Mouse (Mus musculus): Measurements from ENCODE around the gene Gsk3b. TPM values are rescaled to one million over a fixed set of nuclear protein-coding genes. Genes with fewer than 3 reads are reported as not detected.

The Gsk3b gene
- polyA plus RNA-seq, 1 experiment from 2014 or later, result 49.9 TPM

DNA sequence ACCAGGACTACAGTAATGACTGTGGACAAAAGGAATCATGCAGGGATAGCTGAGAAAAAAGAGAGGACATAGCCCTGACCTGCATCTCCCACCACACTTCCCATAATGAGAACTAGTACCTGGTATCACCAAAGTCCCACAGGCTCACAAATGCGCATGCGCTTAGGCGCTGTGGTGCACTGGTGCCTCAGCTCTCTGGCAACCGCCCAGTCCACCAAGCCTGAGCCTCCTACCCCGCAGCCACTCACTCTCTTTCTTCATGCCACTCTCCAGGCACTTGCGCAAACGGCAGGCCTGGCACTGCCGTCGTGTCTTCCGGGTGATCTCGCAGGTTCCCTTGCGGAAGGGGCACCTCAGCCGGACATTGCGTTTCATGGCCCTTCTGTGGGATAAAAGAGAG is 165.2 kb downstream of the Gsk3b start:
- no peak overlapping the region for H3K9ac ChIP-seq (ENCODE audit: low read length)
- no peak overlapping the region for H3K4me2 ChIP-seq (ENCODE audit: low read length)
- H3K27ac ChIP-seq (replicated peaks in 1 of 2; ENCODE audit: control insufficient read depth in 1 of 2, insufficient read depth in 1 of 2, low read depth in 2 of 2, low read length in 2 of 2), result no peak overlapping the region
- no peak overlapping the region for H3K4me3 ChIP-seq (ENCODE audit: control insufficient read depth in 1 of 2, insufficient read depth in 1 of 2, low read depth in 1 of 2, low read length in 2 of 2)
- no peaks in the 10 kb centered on the region for H3K9me3 ChIP-seq (ENCODE audit: control insufficient read depth, low read length)
- H3K36me3 ChIP-seq (ENCODE audit: control insufficient read depth, insufficient read depth, low read length), result no peaks in the 10 kb centered on the region
- H3K4me1 ChIP-seq (ENCODE audit: control insufficient read depth in 2 of 2, insufficient read depth in 2 of 2, low read length in 2 of 2), result no peaks in the 10 kb centered on the region
- H3K27me3 ChIP-seq (ENCODE audit: control insufficient read depth, insufficient read depth, low read length), result no peaks in the 10 kb centered on the region
- ATAC-seq (ENCODE audit: insufficient number of reproducible peaks, insufficient read depth, low FRiP score, low read depth), result no peak
- WGBS, result 75% methylated on average over 14 of the region's 14 CpGs

DNA sequence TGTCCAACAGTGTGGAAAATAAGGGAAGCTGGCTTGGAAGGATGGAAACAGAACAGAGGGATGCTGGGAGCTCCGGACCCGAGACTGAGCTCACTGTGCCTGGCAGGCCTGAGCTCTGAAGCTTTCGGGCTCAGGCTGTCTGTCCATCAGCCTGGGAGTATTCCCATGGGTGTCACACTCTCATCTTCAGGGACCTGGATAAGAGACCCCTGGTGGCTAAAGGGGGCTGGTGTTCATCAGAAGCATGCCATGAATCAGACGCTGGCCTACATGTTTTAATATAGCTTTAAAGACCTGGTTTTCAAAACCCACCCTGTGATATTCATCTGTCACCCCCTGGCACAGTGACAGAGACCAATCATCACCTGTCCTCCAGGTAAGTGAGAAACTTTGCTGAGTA is 166.3 kb downstream of the Gsk3b start:
- WGBS, result 50% methylated on average over 4 of the region's 4 CpGs
- Histone ChIP-seq H3K4me3 (ENCODE audit: control insufficient read depth in 1 of 2, insufficient read depth in 1 of 2, low read depth in 1 of 2, low read length in 2 of 2) (no peak overlapping the region), H3K36me3 (ENCODE audit: control insufficient read depth, insufficient read depth, low read length) (no peaks in the 10 kb centered on the region), H3K4me2 (ENCODE audit: low read length) (no peak overlapping the region), H3K4me1 (ENCODE audit: control insufficient read depth in 2 of 2, insufficient read depth in 2 of 2, low read length in 2 of 2) (no peaks in the 10 kb centered on the region), H3K9me3 (ENCODE audit: control insufficient read depth, low read length) (no peaks in the 10 kb centered on the region), H3K27ac (replicated peaks in 1 of 2; ENCODE audit: control insufficient read depth in 1 of 2, insufficient read depth in 1 of 2, low read depth in 2 of 2, low read length in 2 of 2) (no peak overlapping the region), H3K9ac (ENCODE audit: low read length) (no peak overlapping the region), H3K27me3 (ENCODE audit: control insufficient read depth, insufficient read depth, low read length) (no peaks in the 10 kb centered on the region)
- ATAC-seq (ENCODE audit: insufficient number of reproducible peaks, insufficient read depth, low FRiP score, low read depth), result no peak

- Histone ChIP-seq H3K4me2 (ENCODE audit: low read length) (no peak overlapping the region), H3K9ac (ENCODE audit: low read length) (no peak overlapping the region), H3K4me1 (ENCODE audit: control insufficient read depth in 2 of 2, insufficient read depth in 2 of 2, low read length in 2 of 2) (no peaks in the 10 kb centered on the region), H3K27me3 (ENCODE audit: control insufficient read depth, insufficient read depth, low read length) (no peaks in the 10 kb centered on the region), H3K9me3 (ENCODE audit: control insufficient read depth, low read length) (no peaks in the 10 kb centered on the region), H3K4me3 (ENCODE audit: control insufficient read depth in 1 of 2, insufficient read depth in 1 of 2, low read depth in 1 of 2, low read length in 2 of 2) (no peak overlapping the region), H3K36me3 (ENCODE audit: control insufficient read depth, insufficient read depth, low read length) (no peaks in the 10 kb centered on the region), H3K27ac (replicated peaks in 1 of 2; ENCODE audit: control insufficient read depth in 1 of 2, insufficient read depth in 1 of 2, low read depth in 2 of 2, low read length in 2 of 2) (no peak overlapping the region)
- no peak for ATAC-seq (ENCODE audit: insufficient number of reproducible peaks, insufficient read depth, low FRiP score, low read depth)
- WGBS, result 89% methylated on average over 9 of the region's 9 CpGs
Measured at GRCm38 (mm10) chr16:38255927-38256326, 167.1 kb downstream of the Gsk3b start.

DNA sequence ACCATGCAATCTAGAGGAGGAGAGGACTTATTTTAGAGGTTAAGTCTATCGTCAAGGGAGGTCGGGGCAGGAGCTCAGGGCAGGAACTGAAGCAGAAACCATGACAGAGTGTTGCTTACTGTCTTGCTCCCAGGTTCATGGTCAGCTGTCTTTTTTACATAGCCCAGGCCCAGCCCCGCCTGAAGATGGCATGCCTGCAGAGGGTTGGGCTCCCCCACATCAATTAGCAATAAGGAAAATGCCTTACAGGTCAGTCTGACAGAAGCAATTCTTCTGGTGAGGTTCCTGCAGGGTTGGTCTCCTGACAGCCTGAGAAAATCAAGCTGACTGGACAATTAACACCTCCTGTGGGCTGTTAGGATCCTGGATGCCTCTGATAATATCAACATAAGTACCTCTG is 182.8 kb downstream of the Gsk3b start:
- 46% methylated on average over 3 of the region's 3 CpGs for WGBS
- Histone ChIP-seq H3K36me3 (ENCODE audit: control insufficient read depth, insufficient read depth, low read length) (no peaks in the 10 kb centered on the region), H3K27me3 (ENCODE audit: control insufficient read depth, insufficient read depth, low read length) (no peaks in the 10 kb centered on the region), H3K4me3 (ENCODE audit: control insufficient read depth in 1 of 2, insufficient read depth in 1 of 2, low read depth in 1 of 2, low read length in 2 of 2) (no peak overlapping the region), H3K9ac (ENCODE audit: low read length) (no peak overlapping the region), H3K27ac (replicated peaks in 1 of 2; ENCODE audit: control insufficient read depth in 1 of 2, insufficient read depth in 1 of 2, low read depth in 2 of 2, low read length in 2 of 2) (no peak overlapping the region), H3K4me1 (ENCODE audit: control insufficient read depth in 2 of 2, insufficient read depth in 2 of 2, low read length in 2 of 2) (no peaks in the 10 kb centered on the region), H3K4me2 (ENCODE audit: low read length) (no peak overlapping the region), H3K9me3 (ENCODE audit: control insufficient read depth, low read length) (no peaks in the 10 kb centered on the region)
- ATAC-seq (ENCODE audit: insufficient number of reproducible peaks, insufficient read depth, low FRiP score, low read depth), result no peak

DNA sequence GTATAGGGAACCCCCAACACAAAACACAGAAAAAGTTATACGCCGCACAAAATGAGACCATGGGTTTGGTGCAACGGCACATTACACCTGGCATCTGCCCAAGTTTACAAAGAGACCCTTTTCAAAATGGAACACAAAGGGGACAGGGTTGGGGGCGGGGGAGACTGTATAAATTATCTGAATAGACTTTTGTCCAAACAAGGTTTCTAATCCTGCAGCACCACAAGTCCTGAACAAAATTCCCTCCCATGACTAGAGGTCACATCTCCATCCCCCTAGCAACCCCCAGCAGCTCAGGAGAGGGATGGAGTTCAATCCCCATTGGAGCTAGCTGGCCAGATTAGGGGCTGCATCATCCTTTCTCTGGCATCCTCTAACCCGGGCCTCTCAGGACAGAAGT is 183.7 kb downstream of the Gsk3b start:
- ATAC-seq (ENCODE audit: insufficient number of reproducible peaks, insufficient read depth, low FRiP score, low read depth), result no peak
- Histone ChIP-seq H3K4me3 (ENCODE audit: control insufficient read depth in 1 of 2, insufficient read depth in 1 of 2, low read depth in 1 of 2, low read length in 2 of 2) (no peak overlapping the region), H3K4me2 (ENCODE audit: low read length) (no peak overlapping the region), H3K27ac (replicated peaks in 1 of 2; ENCODE audit: control insufficient read depth in 1 of 2, insufficient read depth in 1 of 2, low read depth in 2 of 2, low read length in 2 of 2) (no peak overlapping the region), H3K27me3 (ENCODE audit: control insufficient read depth, insufficient read depth, low read length) (no peaks in the 10 kb centered on the region), H3K9ac (ENCODE audit: low read length) (no peak overlapping the region), H3K36me3 (ENCODE audit: control insufficient read depth, insufficient read depth, low read length) (no peaks in the 10 kb centered on the region), H3K4me1 (ENCODE audit: control insufficient read depth in 2 of 2, insufficient read depth in 2 of 2, low read length in 2 of 2) (no peaks in the 10 kb centered on the region), H3K9me3 (ENCODE audit: control insufficient read depth, low read length) (no peaks in the 10 kb centered on the region)
- 76% methylated on average over 5 of the region's 5 CpGs for WGBS

DNA sequence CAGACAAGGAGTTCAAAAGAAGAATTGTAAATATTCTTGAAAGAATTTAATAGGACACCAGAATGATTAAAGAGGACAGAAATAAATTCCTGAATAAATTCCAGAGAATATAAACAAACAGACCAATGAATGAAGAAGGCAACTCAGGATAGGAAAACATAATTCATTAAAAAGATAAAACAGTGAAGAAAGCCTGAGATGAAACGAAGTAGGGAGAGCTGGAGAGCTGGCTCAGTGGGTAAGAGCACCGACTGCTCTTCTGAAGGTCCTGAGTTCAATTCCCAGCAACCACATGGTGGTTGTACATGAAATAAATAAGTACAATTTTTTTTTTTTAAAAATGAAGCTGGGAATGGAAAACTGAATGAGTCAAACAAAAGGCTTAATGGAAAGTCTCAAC is 185.9 kb downstream of the Gsk3b start:
- whole genome bisulfite sequencing, result 80% methylated on average over 2 of the region's 2 CpGs
- Histone ChIP-seq H3K27ac (replicated peaks in 1 of 2; ENCODE audit: control insufficient read depth in 1 of 2, insufficient read depth in 1 of 2, low read depth in 2 of 2, low read length in 2 of 2) (no peak overlapping the region), H3K9ac (ENCODE audit: low read length) (no peak overlapping the region), H3K27me3 (ENCODE audit: control insufficient read depth, insufficient read depth, low read length) (no peaks in the 10 kb centered on the region), H3K9me3 (ENCODE audit: control insufficient read depth, low read length) (no peaks in the 10 kb centered on the region), H3K4me1 (ENCODE audit: control insufficient read depth in 2 of 2, insufficient read depth in 2 of 2, low read length in 2 of 2) (no peaks in the 10 kb centered on the region), H3K4me2 (ENCODE audit: low read length) (no peak overlapping the region), H3K36me3 (ENCODE audit: control insufficient read depth, insufficient read depth, low read length) (no peaks in the 10 kb centered on the region), H3K4me3 (ENCODE audit: control insufficient read depth in 1 of 2, insufficient read depth in 1 of 2, low read depth in 1 of 2, low read length in 2 of 2) (no peak overlapping the region)
- ATAC-seq (ENCODE audit: insufficient number of reproducible peaks, insufficient read depth, low FRiP score, low read depth), result no peak

GRCm38 (mm10) chr16:38279794-38280193 is 191.0 kb downstream of the Gsk3b start:
- H3K4me1 ChIP-seq (ENCODE audit: control insufficient read depth in 2 of 2, insufficient read depth in 2 of 2, low read length in 2 of 2), result no peaks in the 10 kb centered on the region
- no peak overlapping the region for H3K9ac ChIP-seq (ENCODE audit: low read length)
- no peaks in the 10 kb centered on the region for H3K27me3 ChIP-seq (ENCODE audit: control insufficient read depth, insufficient read depth, low read length)
- H3K4me3 ChIP-seq (ENCODE audit: control insufficient read depth in 1 of 2, insufficient read depth in 1 of 2, low read depth in 1 of 2, low read length in 2 of 2), result no peak overlapping the region
- no peak overlapping the region for H3K27ac ChIP-seq (replicated peaks in 1 of 2; ENCODE audit: control insufficient read depth in 1 of 2, insufficient read depth in 1 of 2, low read depth in 2 of 2, low read length in 2 of 2)
- no peak for ATAC-seq (ENCODE audit: insufficient number of reproducible peaks, insufficient read depth, low FRiP score, low read depth)
- H3K9me3 ChIP-seq (ENCODE audit: control insufficient read depth, low read length), result no peaks in the 10 kb centered on the region
- no peak overlapping the region for H3K4me2 ChIP-seq (ENCODE audit: low read length)
- WGBS, result 89% methylated on average over 5 of the region's 5 CpGs
- H3K36me3 ChIP-seq (ENCODE audit: control insufficient read depth, insufficient read depth, low read length), result no peaks in the 10 kb centered on the region

DNA sequence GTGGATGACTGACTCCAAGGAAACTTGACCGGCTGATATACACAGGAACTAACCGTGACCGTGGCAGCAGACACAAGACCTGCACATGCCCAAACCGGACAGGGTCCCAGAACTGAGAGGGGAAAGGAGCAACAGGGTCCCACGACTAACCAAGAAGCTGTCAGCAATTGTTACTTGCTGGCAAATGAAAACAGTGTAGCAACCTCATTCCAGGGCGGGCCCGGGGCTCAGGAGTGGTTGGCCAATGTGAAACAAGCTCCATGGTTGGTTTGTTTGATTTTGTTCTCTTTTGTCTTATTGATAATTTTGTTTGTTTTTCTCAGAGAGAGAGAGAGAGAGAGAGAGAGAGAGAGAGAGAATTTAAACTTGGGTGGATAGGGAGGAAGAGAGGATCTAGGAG is 192.2 kb downstream of the Gsk3b start:
- Histone ChIP-seq H3K4me1 (ENCODE audit: control insufficient read depth in 2 of 2, insufficient read depth in 2 of 2, low read length in 2 of 2) (no peaks in the 10 kb centered on the region), H3K4me2 (ENCODE audit: low read length) (no peak overlapping the region), H3K4me3 (ENCODE audit: control insufficient read depth in 1 of 2, insufficient read depth in 1 of 2, low read depth in 1 of 2, low read length in 2 of 2) (no peak overlapping the region), H3K9me3 (ENCODE audit: control insufficient read depth, low read length) (no peaks in the 10 kb centered on the region), H3K36me3 (ENCODE audit: control insufficient read depth, insufficient read depth, low read length) (no peaks in the 10 kb centered on the region), H3K27me3 (ENCODE audit: control insufficient read depth, insufficient read depth, low read length) (no peaks in the 10 kb centered on the region), H3K9ac (ENCODE audit: low read length) (no peak overlapping the region), H3K27ac (replicated peaks in 1 of 2; ENCODE audit: control insufficient read depth in 1 of 2, insufficient read depth in 1 of 2, low read depth in 2 of 2, low read length in 2 of 2) (no peak overlapping the region)
- ATAC-seq (ENCODE audit: insufficient number of reproducible peaks, insufficient read depth, low FRiP score, low read depth), result no peak
- 60% methylated on average over 7 of the region's 7 CpGs for WGBS
